Mouse (Mus musculus): ENCODE data around the gene A130010J15Rik. TPM values are rescaled to one million over a fixed set of nuclear protein-coding genes. Genes with fewer than 3 reads are reported as not detected.

Gene A130010J15Rik
- polyA plus RNA-seq, 1 experiment, result 2.5 TPM

GRCm38 (mm10) chr1:193211371-193211770 lies 43.5 kb downstream of the A130010J15Rik start:
- TF ChIP-seq GATA1 (IDR thresholded peaks at IDR 0.05; ENCODE audit: low read length), result no peak

- TF ChIP-seq GATA1 (IDR thresholded peaks at IDR 0.05; ENCODE audit: low read length), result no peak
Observed at GRCm38 (mm10) chr1:193214053-193214452, 46.2 kb downstream of the A130010J15Rik start.

- no peak for TF ChIP-seq GATA1 (IDR thresholded peaks at IDR 0.05; ENCODE audit: low read length)
Observed at GRCm38 (mm10) chr1:193216000-193216399, 48.2 kb downstream of the A130010J15Rik start.

DNA sequence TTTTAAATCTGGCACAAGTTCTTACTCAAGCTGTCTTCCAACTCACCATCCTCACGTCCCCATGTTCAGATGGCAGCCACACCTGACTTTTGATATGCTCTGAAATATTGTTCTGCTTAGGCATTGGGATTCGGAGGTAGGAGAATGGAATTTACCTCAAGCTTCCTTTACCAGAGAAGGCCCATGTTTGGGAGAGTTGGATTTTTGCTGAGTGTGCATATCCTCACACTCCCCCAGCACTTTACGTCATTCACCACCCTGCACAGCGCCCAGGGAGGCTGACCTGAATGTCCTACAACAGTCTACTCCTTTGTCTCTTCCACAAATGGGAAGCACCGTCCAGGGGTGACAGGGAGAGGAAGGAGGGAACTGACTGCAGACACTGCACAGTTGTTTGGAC lies 52.6 kb downstream of the A130010J15Rik start:
- no peak for TF ChIP-seq GATA1 (IDR thresholded peaks at IDR 0.05; ENCODE audit: low read length)

GRCm38 (mm10) chr1:193225531-193225930 lies 57.7 kb downstream of the A130010J15Rik start:
- no peak for TF ChIP-seq GATA1 (IDR thresholded peaks at IDR 0.05; ENCODE audit: low read length)

- no peak for TF ChIP-seq GATA1 (IDR thresholded peaks at IDR 0.05; ENCODE audit: low read length)
Observed at GRCm38 (mm10) chr1:193226114-193226513, 58.3 kb downstream of the A130010J15Rik start.

DNA sequence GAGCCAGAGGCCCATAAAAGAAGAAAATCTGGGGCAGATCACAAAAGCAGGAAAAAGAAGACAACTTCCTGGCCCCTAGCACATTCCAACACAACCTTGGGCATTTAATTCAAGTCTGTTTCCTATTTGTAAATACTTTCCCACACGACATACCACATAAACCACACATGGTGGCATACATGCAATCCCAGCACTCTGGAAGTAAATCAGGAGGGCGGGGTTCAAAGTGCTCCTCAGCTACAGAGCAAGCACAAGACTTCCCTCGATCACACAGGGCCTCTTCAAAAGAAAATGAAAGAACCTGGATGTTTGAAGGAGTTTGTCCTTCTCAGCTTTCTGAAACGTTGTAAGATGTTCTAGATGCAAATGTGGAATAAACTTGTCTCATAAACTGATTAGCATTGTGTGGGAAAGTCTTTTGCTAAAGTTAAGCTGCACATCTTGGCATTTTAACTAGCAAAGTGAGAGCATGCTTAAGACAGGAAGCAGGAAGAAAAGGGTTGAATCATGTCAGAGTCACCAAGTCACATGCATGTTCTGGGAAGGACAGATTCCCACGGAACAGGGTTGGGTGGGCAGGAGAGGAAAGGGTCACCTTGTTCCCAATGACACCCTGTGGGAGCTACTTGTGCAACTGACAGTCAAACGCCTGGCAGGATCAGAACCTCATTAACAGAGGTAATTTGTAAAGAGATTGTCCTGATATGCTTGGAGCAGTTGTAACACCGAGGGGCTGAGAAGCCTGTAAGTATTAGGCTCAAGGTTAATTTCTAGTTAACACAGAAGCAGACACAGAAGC lies 59.1 kb downstream of the A130010J15Rik start:
- TF ChIP-seq GATA1 (IDR thresholded peaks at IDR 0.05; ENCODE audit: low read length), result no peak

Other genes starting within 250 kb of the A130010J15Rik start
- not detected in 2 replicates for gene Syt14, start 132.3 kb upstream of the A130010J15Rik start, polyA plus RNA-seq (2012)
- gene Diexf, start 37.8 kb upstream of the A130010J15Rik start, polyA plus RNA-seq (2012), result 2.1 and 3.0 TPM in 2 replicates
- gene Irf6, start 14.9 kb upstream of the A130010J15Rik start, polyA plus RNA-seq (2012), result 0.08 and 0.09 TPM in 2 replicates
- gene Traf3ip3, start 33.7 kb downstream of the A130010J15Rik start, polyA plus RNA-seq (2012), result 1.0 and 2.1 TPM in 2 replicates
- gene Lamb3, start 39.7 kb downstream of the A130010J15Rik start, polyA plus RNA-seq (2012), result not detected in 2 replicates
- not detected in 2 replicates for gene Hsd11b1, start 96.0 kb downstream of the A130010J15Rik start, polyA plus RNA-seq (2012)
- gene G0s2, start 105.2 kb downstream of the A130010J15Rik start, polyA plus RNA-seq (2012), result not detected in 2 replicates
- not detected in 2 replicates for gene Camk1g, start 202.3 kb downstream of the A130010J15Rik start, polyA plus RNA-seq (2012)